Mouse (Mus musculus) forebrain, embryonic 11.5 days (tissue): ENCODE measurements at regions not wholly inside any gene's neighbourhood (a gene's known extent, or its start where the extent isn't known, plus 50 kb on each side); places are given as distances from the start of the nearest gene placed in this dataset.

Experiments used
- ATAC-seq: fragments of 200-750 bp; cut with Nextera tagmentation; replicated peaks from 2 replicates; pipeline ENCODE4 v1.8.0; 2017; ENCODE audit warnings: moderate TSS enrichment; ENCODE audit not compliant: low FRiP score
- DNase-seq: peaks from one replicate; pipeline ENCODE4 v3.0.0-alpha.2; 2017; ENCODE audit warnings: low spot score
- H3K27ac ChIP-seq: fragments of 300-500 bp; sonication (generic); 2 replicates; pipeline ENCODE4 v1.5.1; 2014; ENCODE audit warnings: low read depth, low read length
- H3K27me3 ChIP-seq: fragments of 300-500 bp; sonication (generic); 2 replicates; pipeline ENCODE4 v1.6.1; 2014; ENCODE audit warnings: mild to moderate bottlenecking, low read length, mixed read lengths; ENCODE audit not compliant: control insufficient read depth, insufficient read depth
- H3K36me3 ChIP-seq: fragments of 300-500 bp; sonication (generic); 2 replicates; pipeline ENCODE4 v1.6.1; 2014; ENCODE audit warnings: mild to moderate bottlenecking, low read length, moderate library complexity, mixed read lengths; ENCODE audit not compliant: control insufficient read depth, insufficient read depth
- H3K4me1 ChIP-seq: fragments of 300-500 bp; sonication (generic); replicated peaks from 2 replicates; pipeline ENCODE4 v1.6.1; 2014; ENCODE audit warnings: low read length, mixed read lengths; ENCODE audit not compliant: control insufficient read depth, insufficient read depth
- H3K4me2 ChIP-seq: fragments of 300-500 bp; sonication (generic); 2 replicates; pipeline ENCODE4 v1.6.1; 2014; ENCODE audit warnings: low read depth, mild to moderate bottlenecking, low read length, moderate library complexity, mixed read lengths; ENCODE audit not compliant: severe bottlenecking
- H3K4me3 ChIP-seq: fragments of 300-500 bp; sonication (generic); 2 replicates; pipeline ENCODE4 v1.5.1; 2014; ENCODE audit warnings: low read depth, low read length
- H3K9ac ChIP-seq: fragments of 300-500 bp; sonication (generic); 2 replicates; pipeline ENCODE4 v1.6.1; 2014; ENCODE audit warnings: low read length
- H3K9me3 ChIP-seq: fragments of 300-500 bp; sonication (generic); 2 replicates; pipeline ENCODE4 v1.6.1; 2016; ENCODE audit warnings: low read length, mixed read lengths; ENCODE audit not compliant: control insufficient read depth
- whole genome bisulfite sequencing: fragments of 180-500 bp; shearing (Covaris S2); extraction: QIAGEN DNeasy Blood & Tissue Kit; methylation state at CpG from one replicate; pipeline ENCODE4 v1.1.7; 2014; 5-methylcytosine and 5-hydroxymethylcytosine counted together

GRCm38 (mm10) chr8:11062348-11062946, 54.2 kb upstream of the Irs2 start:
- no peak for DNase-seq
- no peak overlapping the region for H3K4me3 ChIP-seq
- ATAC-seq: no peak
- H3K4me2 ChIP-seq: no peak overlapping the region
- no peak overlapping the region for H3K27ac ChIP-seq
- no peaks in the 10 kb centered on the region for H3K27me3 ChIP-seq
- WGBS: 76% methylated on average over 3 of the region's 3 CpGs
- H3K9ac ChIP-seq: no peak overlapping the region
- H3K36me3 ChIP-seq: no peaks in the 10 kb centered on the region
- no peaks in the 10 kb centered on the region for H3K4me1 ChIP-seq
- H3K9me3 ChIP-seq: no peaks in the 10 kb centered on the region

- Histone ChIP-seq H3K27me3 (no peaks in the 10 kb centered on the region), H3K9ac (no peak overlapping the region), H3K4me2 (no peak overlapping the region), H3K4me3 (no peak overlapping the region), H3K9me3 (no peaks in the 10 kb centered on the region), H3K4me1 (no peaks in the 10 kb centered on the region), H3K36me3 (no peaks in the 10 kb centered on the region), H3K27ac (no peak overlapping the region)
- no peak for DNase-seq
- 74% methylated on average over 1 of the region's 1 CpGs for WGBS
- ATAC-seq: no peak
Measured at GRCm38 (mm10) chr8:11061711-11062110, 53.5 kb upstream of the Irs2 start.

GRCm38 (mm10) chr8:11060604-11061003, 52.3 kb upstream of the Irs2 start:
- ATAC-seq: no peak
- Histone ChIP-seq H3K27me3 (no peaks in the 10 kb centered on the region), H3K9ac (no peak overlapping the region), H3K4me1 (no peaks in the 10 kb centered on the region), H3K4me3 (no peak overlapping the region), H3K4me2 (no peak overlapping the region), H3K9me3 (no peaks in the 10 kb centered on the region), H3K27ac (no peak overlapping the region), H3K36me3 (no peaks in the 10 kb centered on the region)
- DNase-seq: no peak
- 82% methylated on average over 3 of the region's 3 CpGs for whole genome bisulfite sequencing

DNA sequence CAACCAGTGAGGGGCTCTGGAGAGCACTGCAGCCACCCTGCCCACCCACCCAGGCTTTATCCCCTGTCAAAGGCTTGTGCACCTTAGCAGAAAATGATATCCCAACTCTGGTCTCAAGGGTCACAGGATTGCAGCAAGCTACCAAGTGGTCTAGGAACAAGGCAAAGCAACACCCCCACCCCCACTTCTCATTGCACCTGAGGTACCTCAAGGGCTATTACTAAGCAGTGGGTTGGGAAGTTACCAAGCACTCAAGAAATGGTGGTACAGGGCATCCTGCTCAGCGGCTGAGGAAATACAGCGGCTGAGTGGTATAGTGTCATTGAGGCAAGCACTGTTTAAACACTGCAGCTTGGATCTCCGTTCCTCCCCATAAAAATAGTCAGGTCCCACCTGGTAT, 50.1 kb upstream of the Irs2 start:
- no peak for ATAC-seq
- 95% methylated on average over 3 of the region's 3 CpGs for WGBS

More for the DNA sequence above, 50.1 kb upstream of the Irs2 start:
- H3K27ac ChIP-seq: no peak overlapping the region
- no peak overlapping the region for H3K4me2 ChIP-seq
- no peak overlapping the region for H3K4me3 ChIP-seq
- no peak overlapping the region for H3K9ac ChIP-seq
- H3K4me1 ChIP-seq: no peaks in the 10 kb centered on the region
- no peaks in the 10 kb centered on the region for H3K36me3 ChIP-seq
- no peaks in the 10 kb centered on the region for H3K9me3 ChIP-seq
- no peaks in the 10 kb centered on the region for H3K27me3 ChIP-seq
- no peak for DNase-seq
